Mouse (Mus musculus) ES-Bruce4 (cell line): Measurements from ENCODE around the gene Mcrip1. TPM values are rescaled to one million over a fixed set of nuclear protein-coding genes. Genes with fewer than 3 reads are reported as not detected.

Source experiments
- H3K27ac ChIP-seq: 2 replicates; pipeline ENCODE4 v1.5.1; 2012; ENCODE audit warnings: low read length, inconsistent platforms; ENCODE audit not compliant: insufficient read depth
- H3K27me3 ChIP-seq: 2 replicates; pipeline ENCODE4 v1.6.1; 2012; ENCODE audit warnings: mild to moderate bottlenecking, low read length, inconsistent platforms; ENCODE audit not compliant: control insufficient read depth, poor library complexity, insufficient read depth, severe bottlenecking
- H3K36me3 ChIP-seq: 2 replicates; pipeline ENCODE4 v1.6.1; 2012; ENCODE audit warnings: inconsistent platforms, mild to moderate bottlenecking, low read length, moderate library complexity; ENCODE audit not compliant: control insufficient read depth, poor library complexity, insufficient read depth, severe bottlenecking
- H3K4me1 ChIP-seq: one replicate; pipeline ENCODE4 v1.8.1; 2011; ENCODE audit warnings: low read length; ENCODE audit not compliant: control insufficient read depth, insufficient read depth
- H3K4me3 ChIP-seq: 2 replicates; pipeline ENCODE4 v1.5.1; 2011; ENCODE audit warnings: low read depth, mild to moderate bottlenecking, low read length
- H3K9ac ChIP-seq: 2 replicates; pipeline ENCODE4 v1.6.1; 2012; ENCODE audit warnings: low read depth, mild to moderate bottlenecking, inconsistent platforms; ENCODE audit not compliant: poor library complexity, severe bottlenecking
- H3K9me3 ChIP-seq: replicated peaks from 2 replicates; pipeline ENCODE4 v1.6.1; 2012; ENCODE audit warnings: mild to moderate bottlenecking, low read length, inconsistent platforms; ENCODE audit not compliant: control insufficient read depth, poor library complexity, insufficient read depth, severe bottlenecking
- CTCF ChIP-seq: IDR thresholded peaks from one replicate; pipeline ENCODE4 v1.8.1; 2011; ENCODE audit warnings: low read depth, low read length
- EP300 ChIP-seq: IDR thresholded peaks from 2 replicates; pipeline ENCODE4 v1.6.1; 2011; ENCODE audit warnings: low read depth, low read length; ENCODE audit not compliant: insufficient read depth
- POLR2A ChIP-seq: IDR thresholded peaks from one replicate; pipeline ENCODE4 v1.8.1; 2011; ENCODE audit warnings: low read length; ENCODE audit not compliant: insufficient read depth
- polyA plus RNA-seq: library from polyadenylated mRNA; stranded (reverse); fragments of >200 nt; gene quantifications from 2 replicates; pipeline ENCODE4 v1.2.4, GENCODE M21; 2011; ENCODE audit warnings: low read depth; ENCODE audit not compliant: missing spikeins, insufficient read depth, insufficient read length

Mcrip1 gene
- polyA plus RNA-seq, 1 experiment = 46.4 TPM

DNA sequence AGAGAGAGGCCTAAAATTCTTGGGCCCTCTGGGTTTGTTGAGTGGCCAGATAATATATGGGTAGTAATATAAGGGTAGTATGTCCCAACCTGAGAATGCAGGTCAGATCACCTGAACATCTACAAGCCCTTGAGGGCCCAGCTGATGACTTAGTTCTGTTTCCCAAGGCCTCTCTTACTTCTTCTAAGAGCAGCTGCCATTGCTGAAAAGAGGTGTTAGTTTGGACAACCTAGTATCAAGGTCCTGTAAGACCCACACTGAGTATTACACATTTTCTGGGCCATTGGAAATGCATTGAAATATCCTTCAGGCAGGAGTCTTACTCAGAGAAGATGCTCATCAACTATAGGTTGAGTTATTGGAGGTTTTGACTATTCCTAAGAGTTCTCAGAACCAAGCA lies 26.4 kb upstream of the Mcrip1 start:
- TF ChIP-seq CTCF (no peak), EP300 (no peak), POLR2A (no peak)
- H3K4me3 ChIP-seq = no peak overlapping the region
- H3K36me3 ChIP-seq = peaks cover 28% of the 10 kb centered on the region
- H3K9me3 ChIP-seq = no peaks in the 10 kb centered on the region
- peaks cover 4% of the 10 kb centered on the region for H3K4me1 ChIP-seq
- no peak overlapping the region for H3K27ac ChIP-seq
- no peaks in the 10 kb centered on the region for H3K27me3 ChIP-seq
- no peak overlapping the region for H3K9ac ChIP-seq

DNA sequence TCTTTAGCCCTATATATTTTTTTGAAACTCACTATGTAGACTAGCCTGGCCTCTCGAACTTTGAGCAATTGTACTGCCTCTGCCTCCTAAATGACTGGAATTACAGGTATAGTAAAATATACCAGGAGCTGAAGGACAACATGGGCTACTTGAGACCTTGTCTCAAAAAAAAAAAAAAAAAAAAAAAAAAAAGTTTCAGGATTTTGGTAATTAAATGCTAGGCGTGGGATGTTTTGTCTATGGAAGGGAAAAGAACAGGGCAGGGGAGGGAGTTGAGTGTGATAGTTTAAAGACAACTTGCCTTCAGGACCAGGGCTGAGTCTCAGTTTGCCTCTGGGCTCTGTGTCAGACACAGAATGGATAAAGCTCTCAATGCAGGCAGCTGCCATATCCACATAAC lies 25.5 kb upstream of the Mcrip1 start:
- Histone ChIP-seq H3K4me3 (no peak overlapping the region), H3K9ac (no peak overlapping the region), H3K9me3 (no peaks in the 10 kb centered on the region), H3K36me3 (peaks cover 36% of the 10 kb centered on the region), H3K4me1 (peaks cover 4% of the 10 kb centered on the region), H3K27me3 (no peaks in the 10 kb centered on the region), H3K27ac (no peak overlapping the region)
- no peak for TF ChIP-seq EP300
- no peak for TF ChIP-seq CTCF
- no peak for TF ChIP-seq POLR2A

GRCm38 (mm10) chr11:120574278-120574600 lies 24.7 kb upstream of the Mcrip1 start:
- Histone ChIP-seq H3K4me1 (peaks cover 2% of the 10 kb centered on the region), H3K27ac (no peak overlapping the region), H3K9ac (peak overlapping the region; percentile 79), H3K36me3 (peaks cover 33% of the 10 kb centered on the region), H3K27me3 (no peaks in the 10 kb centered on the region), H3K9me3 (no peaks in the 10 kb centered on the region), H3K4me3 (peak overlapping the region; percentile 65)
- TF ChIP-seq POLR2A (no peak), EP300 (no peak), CTCF (no peak)

GRCm38 (mm10) chr11:120573585-120574277 lies 24.2 kb upstream of the Mcrip1 start:
- Histone ChIP-seq H3K27me3 (no peaks in the 10 kb centered on the region), H3K4me3 (peak overlapping the region; percentile 86), H3K4me1 (no peaks in the 10 kb centered on the region), H3K9me3 (no peaks in the 10 kb centered on the region), H3K36me3 (peaks cover 29% of the 10 kb centered on the region), H3K9ac (peak overlapping the region; percentile 79), H3K27ac (no peak overlapping the region)
- TF ChIP-seq EP300 (no peak), POLR2A (no peak), CTCF (no peak)

- peak within 1 kb of the TSS; percentile 23; the same call in 1 of the 2 replicates for H3K27ac ChIP-seq
- peak within 1 kb of the TSS; percentile 79 for H3K9ac ChIP-seq
- no peaks in the 10 kb centered on the region for H3K27me3 ChIP-seq
- peak within 1 kb of the TSS; percentile 86 for H3K4me3 ChIP-seq
- no peaks in the 10 kb centered on the region for H3K4me1 ChIP-seq
- H3K9me3 ChIP-seq = no peaks in the 10 kb centered on the region
- peaks cover 29% of the 10 kb centered on the region for H3K36me3 ChIP-seq
- TF ChIP-seq CTCF (no peak), EP300 (peak; percentile 17; the same call in 1 of the 2 replicates), POLR2A (peak; percentile 79)
These were observed 23.4 kb upstream of the Mcrip1 start, which contains the start of gene P4hb for GRCm38 (mm10) chr11:120572752-120573584. P4hb (minus strand) TSS chr11:120573253.

- Histone ChIP-seq H3K36me3 (peaks cover 32% of the 10 kb centered on the region), H3K9me3 (no peaks in the 10 kb centered on the region), H3K4me3 (peak overlapping the region; percentile 83), H3K27me3 (no peaks in the 10 kb centered on the region), H3K4me1 (no peaks in the 10 kb centered on the region), H3K9ac (peak overlapping the region; percentile 79), H3K27ac (no peak overlapping the region)
- TF ChIP-seq POLR2A (no peak), EP300 (no peak), CTCF (no peak)
These were observed 22.9 kb upstream of the Mcrip1 start for GRCm38 (mm10) chr11:120572417-120572751.
